Mouse (Mus musculus) brain, embryonic 18.5 days (tissue): ENCODE measurements around the gene Cog5.

Source experiments
- DNase-seq: peaks from one replicate; pipeline ENCODE4 v3.0.0-alpha.2; 2012; ENCODE audit warnings: low read depth, low spot score

Gene Cog5

GRCm38 (mm10) chr12:31709665-31710064 lies 55.0 kb downstream of the Cog5 start:
- no peak for DNase-seq

GRCm38 (mm10) chr12:31712233-31712632 lies 57.6 kb downstream of the Cog5 start:
- DNase-seq, result no peak

GRCm38 (mm10) chr12:31712727-31713126 lies 58.1 kb downstream of the Cog5 start:
- no peak for DNase-seq

- peak; percentile 43 for DNase-seq
Observed at GRCm38 (mm10) chr12:31713600-31713999, 58.9 kb downstream of the Cog5 start, which contains the start of gene Gpr22. Gpr22 (minus strand) TSS chr12:31713947.

GRCm38 (mm10) chr12:31714070-31714469 lies 59.4 kb downstream of the Cog5 start:
- DNase-seq, result no peak

GRCm38 (mm10) chr12:31719586-31720275 lies 65.1 kb downstream of the Cog5 start:
- no peak for DNase-seq

- no peak for DNase-seq
Observed at GRCm38 (mm10) chr12:31724576-31724975, 69.9 kb downstream of the Cog5 start.

- no peak for DNase-seq
Observed at GRCm38 (mm10) chr12:31725511-31726275, 71.0 kb downstream of the Cog5 start.

GRCm38 (mm10) chr12:31726707-31727106 lies 72.0 kb downstream of the Cog5 start:
- DNase-seq, result no peak

GRCm38 (mm10) chr12:31730126-31730525 lies 75.5 kb downstream of the Cog5 start:
- no peak for DNase-seq

GRCm38 (mm10) chr12:31734616-31735015 lies 79.9 kb downstream of the Cog5 start:
- no peak for DNase-seq

- DNase-seq, result no peak
Observed at GRCm38 (mm10) chr12:31747301-31747700, 92.6 kb downstream of the Cog5 start.

GRCm38 (mm10) chr12:31749846-31750245 lies 95.2 kb downstream of the Cog5 start:
- DNase-seq, result no peak

- no peak for DNase-seq
Observed at GRCm38 (mm10) chr12:31754465-31754864, 99.8 kb downstream of the Cog5 start.

GRCm38 (mm10) chr12:31755885-31756755 lies 101.5 kb downstream of the Cog5 start:
- no peak for DNase-seq

- no peak for DNase-seq
Observed at GRCm38 (mm10) chr12:31773612-31774011, 118.9 kb downstream of the Cog5 start.

- DNase-seq, result no peak
Observed at GRCm38 (mm10) chr12:31784291-31784690, 129.6 kb downstream of the Cog5 start.

- DNase-seq, result no peak
Observed at GRCm38 (mm10) chr12:31788530-31788929, 133.9 kb downstream of the Cog5 start.

GRCm38 (mm10) chr12:31806410-31807154 lies 151.9 kb downstream of the Cog5 start:
- no peak for DNase-seq

- DNase-seq, result no peak
Observed at GRCm38 (mm10) chr12:31818051-31818461, 163.4 kb downstream of the Cog5 start.

- no peak for DNase-seq
Observed at GRCm38 (mm10) chr12:31819096-31819495, 164.4 kb downstream of the Cog5 start.
